Mouse (Mus musculus) erythroblast, adult 5-6 weeks (primary cell): ENCODE measurements around the gene Bmpr1a. TPM values are rescaled to one million over a fixed set of nuclear protein-coding genes. Genes with fewer than 3 reads are reported as not detected.

Source experiments
- ATAC-seq: replicated peaks from 2 replicates; pipeline ENCODE4 v1.8.0; 2016; ENCODE audit warnings: moderate number of reproducible peaks, mild to moderate bottlenecking, moderate TSS enrichment, inconsistent platforms; ENCODE audit not compliant: poor library complexity, low FRiP score, severe bottlenecking
- total RNA-seq, 2 experiments: library from RNA; stranded (forward) in 1 of 2; stranded (reverse) in 1 of 2; fragments of 150-400 nt in 1 of 2; fragments of 200-764, 138-1000 nt in 1 of 2; gene quantifications; 2 replicates each; pipeline versions ENCODE4 v1.2.3 to v1.2.4; 2015 to 2017; ENCODE audit warnings: low replicate concordance in 2 of 2

The Bmpr1a gene
- total RNA-seq (2015; ENCODE audit: low replicate concordance) = 0.21 and 1.2 TPM in 2 replicates
- 0.42 and 0.77 TPM in 2 replicates for total RNA-seq (2017; ENCODE audit: low replicate concordance)

GRCm38 (mm10) chr14:34503325-34503647, at the start of gene Bmpr1a:
Gene Bmpr1a, minus strand, starts transcription at chr14:34503341.
- ATAC-seq = no peak

GRCm38 (mm10) chr14:34552226-34552625, 49.1 kb upstream of the Bmpr1a start:
- no peak for ATAC-seq

GRCm38 (mm10) chr14:34549004-34549671, 46.0 kb upstream of the Bmpr1a start:
- ATAC-seq = peak; percentile 78; the same call in 1 of the 2 replicates

GRCm38 (mm10) chr14:34548391-34549001, 45.4 kb upstream of the Bmpr1a start:
- no peak for ATAC-seq

GRCm38 (mm10) chr14:34544545-34544944, 41.4 kb upstream of the Bmpr1a start:
- ATAC-seq = no peak

DNA sequence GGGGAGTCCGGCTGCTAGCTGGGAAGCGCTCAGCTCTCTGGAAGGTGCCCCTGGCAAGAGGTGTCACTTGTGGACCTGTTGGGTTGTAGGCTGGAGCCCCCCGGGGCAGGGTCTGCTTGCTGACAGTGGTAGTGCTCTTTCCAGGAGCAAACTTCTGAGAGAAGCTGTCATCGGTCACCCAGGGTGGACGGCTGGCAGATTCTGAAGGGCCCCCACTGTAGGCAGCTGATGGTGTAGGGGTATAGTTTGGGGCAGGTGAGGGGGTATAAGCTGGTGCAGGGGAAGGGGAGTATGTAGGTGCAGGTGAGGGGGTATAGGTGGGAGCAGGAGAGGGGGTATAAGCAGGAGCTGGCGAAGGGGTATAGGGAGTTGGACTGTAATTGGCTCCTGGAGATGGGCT, 40.9 kb upstream of the Bmpr1a start:
- no peak for ATAC-seq

- ATAC-seq = no peak
These were observed 40.5 kb upstream of the Bmpr1a start for GRCm38 (mm10) chr14:34543596-34543995.

- ATAC-seq = no peak
These were observed 38.8 kb upstream of the Bmpr1a start for GRCm38 (mm10) chr14:34541896-34542295.

DNA sequence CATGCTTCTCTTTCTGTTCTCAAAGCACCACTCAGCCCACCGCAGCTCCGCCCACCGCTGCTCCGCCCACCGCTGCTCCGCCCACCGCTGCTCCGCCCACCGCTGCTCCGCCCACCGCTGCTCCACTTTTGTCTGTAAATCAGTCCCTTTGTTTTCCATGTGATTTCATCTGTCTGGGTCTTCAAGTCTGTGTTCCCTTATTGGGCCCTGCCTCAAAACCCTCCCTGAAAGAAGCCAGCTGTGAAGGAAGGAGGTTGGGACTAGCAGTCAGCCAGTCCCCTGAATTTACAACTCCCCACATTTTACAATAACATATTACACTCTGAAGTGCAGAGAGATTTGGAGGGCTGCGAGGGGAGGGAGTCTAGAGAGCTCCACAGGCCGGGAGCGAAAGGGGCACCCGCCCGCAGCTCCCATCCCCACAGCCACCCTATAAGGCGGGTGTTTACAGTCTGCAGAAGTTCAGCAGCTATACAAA, 37.6 kb upstream of the Bmpr1a start:
- no peak for ATAC-seq

DNA sequence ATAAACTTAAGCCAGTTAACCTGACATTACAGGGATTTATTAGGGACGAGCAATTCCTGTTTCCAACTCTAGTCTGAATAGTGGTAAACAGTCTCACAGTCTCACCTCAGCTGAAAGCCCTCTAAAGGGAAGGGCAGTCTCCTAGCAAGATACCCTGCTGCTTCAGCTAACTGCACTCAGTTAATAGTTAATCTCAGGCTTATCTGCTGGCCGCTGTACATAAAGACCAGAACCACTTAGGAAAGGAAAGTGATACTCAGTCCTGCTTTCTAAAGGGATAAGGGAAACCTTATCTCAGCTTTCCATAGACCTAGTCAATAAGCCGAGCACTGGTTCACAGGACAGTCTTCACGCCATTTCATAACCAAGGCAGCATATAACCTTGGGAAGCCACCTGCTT, 32.7 kb upstream of the Bmpr1a start:
- ATAC-seq = no peak

DNA sequence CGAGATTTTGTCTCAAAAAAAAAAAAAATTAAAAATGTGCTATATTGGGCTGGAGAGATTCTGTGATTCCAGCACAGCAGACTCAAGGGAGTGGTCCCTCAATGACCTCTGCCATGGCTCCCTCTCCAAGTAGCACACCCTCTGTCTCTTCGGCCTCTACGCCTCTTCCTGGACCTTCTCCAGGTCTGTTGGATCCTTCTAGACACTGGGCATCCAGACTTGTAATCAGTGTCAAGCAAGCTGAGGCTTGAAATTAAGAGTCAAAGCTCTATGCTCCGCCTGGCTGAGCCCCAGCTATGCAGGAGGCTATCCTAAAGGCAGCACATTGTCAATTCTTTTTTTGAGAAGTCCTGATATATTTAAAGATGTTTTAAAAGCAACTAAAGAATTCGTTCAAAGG, 30.4 kb upstream of the Bmpr1a start:
- ATAC-seq = no peak

GRCm38 (mm10) chr14:34532536-34532935, 29.4 kb upstream of the Bmpr1a start:
- no peak for ATAC-seq

DNA sequence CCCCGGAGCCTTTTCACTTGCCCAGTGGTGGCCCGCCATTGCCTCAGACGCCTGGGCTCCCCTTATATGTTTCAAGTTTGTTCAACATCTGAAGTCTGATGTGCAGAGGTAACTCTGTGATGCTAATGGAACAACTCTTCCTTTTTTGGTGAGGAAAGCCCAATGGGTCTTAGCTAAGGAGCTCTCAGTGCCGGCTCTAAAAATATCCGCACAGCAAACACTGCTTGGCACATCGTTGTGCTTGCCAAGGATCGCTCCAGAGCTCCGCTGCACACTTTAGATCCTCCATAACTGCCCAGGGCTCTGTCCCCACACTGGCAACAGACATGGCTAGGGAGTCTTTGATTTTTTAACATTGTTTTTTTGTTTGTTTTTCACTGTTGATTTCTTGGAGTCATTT, 25.7 kb upstream of the Bmpr1a start:
- no peak for ATAC-seq

DNA sequence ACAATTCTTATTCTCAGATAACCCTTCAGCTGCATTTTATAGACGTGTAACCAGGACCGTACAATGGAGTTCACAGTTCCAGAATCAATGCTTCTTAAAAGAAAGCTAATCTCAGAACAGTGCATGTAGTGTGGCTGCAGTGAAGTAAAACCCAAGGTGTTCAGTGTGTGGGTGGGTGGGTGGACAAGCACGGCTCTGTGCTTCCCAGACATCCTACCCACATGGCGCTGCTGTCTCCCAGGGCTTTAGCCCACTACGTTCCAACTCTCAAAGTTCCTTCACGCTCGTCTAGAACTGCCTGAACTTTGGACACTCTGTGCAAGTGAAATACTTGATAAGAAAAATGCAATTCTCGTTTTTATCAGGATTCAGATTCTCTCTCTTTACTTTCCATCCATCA, 19.6 kb upstream of the Bmpr1a start, which contains the start of gene 9230112D13Rik:
9230112D13Rik (minus strand) TSS at position 101 of the 400 bp plus-strand sequence.
- no peak for ATAC-seq

DNA sequence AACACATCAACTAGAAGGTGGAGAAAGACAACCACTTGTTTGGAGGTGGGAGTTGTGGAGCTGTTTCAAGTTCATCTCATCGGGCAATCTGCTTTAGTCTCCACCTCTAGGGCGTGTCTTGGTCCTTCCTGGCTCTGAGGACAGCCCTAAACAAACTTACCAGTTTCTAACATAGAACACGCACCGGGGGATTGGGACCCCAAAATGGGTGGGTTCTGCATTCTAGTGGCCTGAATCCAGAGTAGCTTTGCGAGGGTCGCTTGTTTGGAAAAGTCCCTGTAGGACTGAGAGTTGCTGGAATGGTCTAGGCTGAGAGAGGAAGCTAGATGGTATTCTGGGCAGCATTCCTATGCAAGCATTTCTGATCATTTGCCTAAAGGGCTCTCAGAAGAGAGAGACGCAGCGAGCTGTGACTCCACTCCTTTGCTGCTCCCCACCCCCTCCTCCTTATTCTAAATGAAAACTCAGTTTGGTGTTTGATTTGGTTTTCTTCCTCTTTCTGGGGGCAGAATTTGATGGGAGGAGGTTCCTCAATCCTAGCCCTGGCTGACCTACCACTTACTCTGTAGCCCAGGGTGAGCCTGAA, 14.9 kb upstream of the Bmpr1a start:
- no peak for ATAC-seq

DNA sequence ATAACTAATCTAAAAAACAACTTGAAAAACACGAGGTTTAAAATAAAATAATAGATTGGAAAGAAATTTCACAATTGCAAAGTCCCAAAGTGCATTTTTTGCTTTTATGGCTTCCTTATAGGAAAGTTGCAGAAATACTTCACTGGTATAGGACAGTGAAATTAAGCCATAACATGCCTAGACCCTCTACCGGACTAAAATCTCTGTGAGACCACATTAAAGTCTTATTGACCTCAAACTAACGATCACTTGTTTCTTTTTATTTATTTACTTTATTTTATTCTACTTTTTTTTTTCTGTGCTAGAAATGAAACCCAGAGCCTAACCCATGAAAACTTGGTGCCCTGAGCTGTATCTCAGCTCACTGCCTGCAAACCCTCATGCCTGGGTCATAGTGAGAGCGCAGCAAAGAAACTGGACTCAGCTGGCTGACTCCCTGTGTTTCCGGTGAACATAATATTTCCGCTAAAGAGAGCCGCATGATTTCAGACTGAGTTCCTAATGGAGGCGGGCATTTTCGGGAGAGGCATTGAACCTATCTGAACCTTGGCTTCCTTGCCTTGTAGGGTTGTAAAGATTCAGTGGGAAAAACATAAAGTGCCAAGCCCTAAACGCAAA, 13.9 kb upstream of the Bmpr1a start:
- ATAC-seq = no peak

- ATAC-seq = no peak
These were observed 12.7 kb upstream of the Bmpr1a start for GRCm38 (mm10) chr14:34515860-34516259.

DNA sequence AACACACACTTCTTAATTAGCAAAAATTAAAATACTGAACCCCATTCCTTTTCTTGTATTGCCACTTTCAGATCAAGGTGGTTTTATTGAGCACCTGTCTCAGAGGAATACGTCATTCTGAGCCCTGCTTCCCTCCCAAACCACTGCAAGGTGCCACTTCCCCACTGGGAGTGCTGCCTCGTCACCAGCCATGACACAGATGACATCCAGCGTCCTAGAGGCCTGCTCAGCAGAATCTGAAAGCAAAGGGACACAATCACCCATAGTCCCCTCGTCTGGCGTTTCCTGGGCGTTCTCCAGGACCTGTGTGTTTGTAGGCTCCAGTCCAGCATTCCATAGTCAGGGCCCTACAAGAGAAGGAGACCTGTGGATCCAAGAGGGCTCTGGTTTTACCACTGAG, 11.0 kb upstream of the Bmpr1a start:
- no peak for ATAC-seq

- ATAC-seq = no peak
These were observed 9.5 kb upstream of the Bmpr1a start for GRCm38 (mm10) chr14:34512602-34513001.

DNA sequence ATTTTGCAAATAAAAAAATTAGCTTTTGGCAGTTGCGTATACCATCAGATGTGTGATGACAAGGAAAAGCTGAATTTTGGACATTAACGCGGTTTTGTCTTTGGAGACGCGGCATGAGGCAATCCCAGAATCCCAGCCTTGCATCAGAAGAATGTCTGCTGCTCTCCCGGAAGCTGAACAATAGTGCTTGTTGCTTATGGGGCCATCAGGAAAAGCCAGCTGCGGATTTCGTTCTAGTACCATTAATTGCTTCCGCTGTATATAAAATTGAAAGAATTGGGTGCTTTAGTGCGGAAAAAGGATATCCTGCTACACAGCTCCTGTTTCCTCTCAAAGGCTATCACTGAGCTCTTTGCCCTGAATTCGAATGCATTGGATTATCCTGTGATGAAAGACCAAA, 8.8 kb upstream of the Bmpr1a start:
- no peak for ATAC-seq
